Mouse (Mus musculus): ENCODE results near the gene Adcy7. TPM values are rescaled to one million over a fixed set of nuclear protein-coding genes. Genes with fewer than 3 reads are reported as not detected.

Adcy7 gene
- polyA plus RNA-seq, 1 experiment = 146 TPM

- TF ChIP-seq POLR2A (IDR thresholded peaks at IDR 0.05; ENCODE audit: borderline replicate concordance, low read depth, low read length) (no peak), CTCF (IDR thresholded peaks at IDR 0.05; ENCODE audit: low read depth, low read length) (0 out of 2 replicates have a peak, but pooled peaks have one; percentile 33)
- peaks cover 73% of the 10 kb centered on the region for H3K4me1 ChIP-seq (ENCODE audit: control insufficient read depth, insufficient read depth, low read length)
- no peak overlapping the region for H3K27ac ChIP-seq (ENCODE audit: insufficient read depth, low read depth, low read length)
- H3K4me3 ChIP-seq (ENCODE audit: insufficient read depth, low read length) = no peak overlapping the region
Measured at GRCm38 (mm10) chr8:88285469-88286356, 13.5 kb downstream of the Adcy7 start.

GRCm38 (mm10) chr8:88286421-88286960, 14.3 kb downstream of the Adcy7 start:
- TF ChIP-seq POLR2A (IDR thresholded peaks at IDR 0.05; ENCODE audit: borderline replicate concordance, low read depth, low read length) (no peak), CTCF (IDR thresholded peaks at IDR 0.05; ENCODE audit: low read depth, low read length) (no peak)
- no peak overlapping the region for H3K27ac ChIP-seq (ENCODE audit: insufficient read depth, low read depth, low read length)
- H3K4me3 ChIP-seq (ENCODE audit: insufficient read depth, low read length) = no peak overlapping the region
- peaks cover 74% of the 10 kb centered on the region for H3K4me1 ChIP-seq (ENCODE audit: control insufficient read depth, insufficient read depth, low read length)

GRCm38 (mm10) chr8:88288622-88289242, 16.5 kb downstream of the Adcy7 start:
- Histone ChIP-seq H3K4me1 (ENCODE audit: control insufficient read depth, insufficient read depth, low read length) (peaks cover 74% of the 10 kb centered on the region), H3K4me3 (ENCODE audit: insufficient read depth, low read length) (peak overlapping the region; percentile 43), H3K27ac (ENCODE audit: insufficient read depth, low read depth, low read length) (peak overlapping the region; percentile 86)
- no peak for TF ChIP-seq POLR2A (IDR thresholded peaks at IDR 0.05; ENCODE audit: borderline replicate concordance, low read depth, low read length)
- TF ChIP-seq CTCF (IDR thresholded peaks at IDR 0.05; ENCODE audit: low read depth, low read length) = no peak

GRCm38 (mm10) chr8:88289901-88290300, 17.7 kb downstream of the Adcy7 start:
- Histone ChIP-seq H3K27ac (ENCODE audit: insufficient read depth, low read depth, low read length) (peak overlapping the region; percentile 73), H3K4me1 (ENCODE audit: control insufficient read depth, insufficient read depth, low read length) (peaks cover 65% of the 10 kb centered on the region), H3K4me3 (ENCODE audit: insufficient read depth, low read length) (no peak overlapping the region)

GRCm38 (mm10) chr8:88290326-88291304, 18.4 kb downstream of the Adcy7 start:
- H3K27ac ChIP-seq (ENCODE audit: insufficient read depth, low read depth, low read length) = peak overlapping the region; percentile 73
- H3K4me1 ChIP-seq (ENCODE audit: control insufficient read depth, insufficient read depth, low read length) = peaks cover 64% of the 10 kb centered on the region
- no peak overlapping the region for H3K4me3 ChIP-seq (ENCODE audit: insufficient read depth, low read length)
- no peak for TF ChIP-seq CTCF (IDR thresholded peaks at IDR 0.05; ENCODE audit: low read depth, low read length)
- no peak for TF ChIP-seq POLR2A (IDR thresholded peaks at IDR 0.05; ENCODE audit: borderline replicate concordance, low read depth, low read length)

More at GRCm38 (mm10) chr8:88289901-88290300, 17.7 kb downstream of the Adcy7 start:
- TF ChIP-seq CTCF (IDR thresholded peaks at IDR 0.05; ENCODE audit: low read depth, low read length) = no peak
- no peak for TF ChIP-seq POLR2A (IDR thresholded peaks at IDR 0.05; ENCODE audit: borderline replicate concordance, low read depth, low read length)

GRCm38 (mm10) chr8:88291305-88291690, 19.1 kb downstream of the Adcy7 start:
- Histone ChIP-seq H3K4me3 (ENCODE audit: insufficient read depth, low read length) (no peak overlapping the region), H3K4me1 (ENCODE audit: control insufficient read depth, insufficient read depth, low read length) (peaks cover 67% of the 10 kb centered on the region), H3K27ac (ENCODE audit: insufficient read depth, low read depth, low read length) (no peak overlapping the region)
- no peak for TF ChIP-seq POLR2A (IDR thresholded peaks at IDR 0.05; ENCODE audit: borderline replicate concordance, low read depth, low read length)
- no peak for TF ChIP-seq CTCF (IDR thresholded peaks at IDR 0.05; ENCODE audit: low read depth, low read length)

- TF ChIP-seq POLR2A (IDR thresholded peaks at IDR 0.05; ENCODE audit: borderline replicate concordance, low read depth, low read length) = no peak
- TF ChIP-seq CTCF (IDR thresholded peaks at IDR 0.05; ENCODE audit: low read depth, low read length) = no peak
- Histone ChIP-seq H3K4me3 (ENCODE audit: insufficient read depth, low read length) (no peak overlapping the region), H3K27ac (ENCODE audit: insufficient read depth, low read depth, low read length) (no peak overlapping the region), H3K4me1 (ENCODE audit: control insufficient read depth, insufficient read depth, low read length) (peaks cover 72% of the 10 kb centered on the region)
Measured at GRCm38 (mm10) chr8:88292926-88293325, 20.7 kb downstream of the Adcy7 start.

- Histone ChIP-seq H3K4me3 (ENCODE audit: insufficient read depth, low read length) (peak overlapping the region; percentile 84), H3K27ac (ENCODE audit: insufficient read depth, low read depth, low read length) (peak overlapping the region; percentile 82), H3K4me1 (ENCODE audit: control insufficient read depth, insufficient read depth, low read length) (peaks cover 73% of the 10 kb centered on the region)
- TF ChIP-seq CTCF (IDR thresholded peaks at IDR 0.05; ENCODE audit: low read depth, low read length) (no peak), POLR2A (IDR thresholded peaks at IDR 0.05; ENCODE audit: borderline replicate concordance, low read depth, low read length) (peak; percentile 85)
Measured at GRCm38 (mm10) chr8:88293590-88294356, 21.6 kb downstream of the Adcy7 start.

Measured in bone marrow macrophage, adult 2 months (primary cell).